Mouse (Mus musculus) hindbrain, embryonic 16.5 days (tissue): Measurements from ENCODE around the gene Dazap1. TPM values are rescaled to one million over a fixed set of nuclear protein-coding genes. Genes with fewer than 3 reads are reported as not detected.

Source experiments
- ATAC-seq: fragments of 200-750 bp; cut with Nextera tagmentation; 2 replicates; pipeline ENCODE4 v1.8.0; 2017; ENCODE audit warnings: moderate TSS enrichment, moderate library complexity
- H3K27ac ChIP-seq: fragments of 300-500 bp; sonication (generic); 2 replicates; pipeline ENCODE4 v1.5.1; 2014; ENCODE audit warnings: low read depth, mild to moderate bottlenecking, control low read depth, low read length, moderate library complexity
- H3K27me3 ChIP-seq: fragments of 300-500 bp; sonication (generic); replicated peaks from 2 replicates; pipeline ENCODE4 v1.6.1; 2014; ENCODE audit warnings: low read length; ENCODE audit not compliant: control insufficient read depth, insufficient read depth
- H3K36me3 ChIP-seq: fragments of 300-500 bp; sonication (generic); 2 replicates; pipeline ENCODE4 v1.6.1; 2014; ENCODE audit warnings: mild to moderate bottlenecking, low read length, moderate library complexity, mixed read lengths; ENCODE audit not compliant: control insufficient read depth, insufficient read depth
- H3K4me1 ChIP-seq: fragments of 300-500 bp; sonication (generic); 2 replicates; pipeline ENCODE4 v1.6.1; 2014; ENCODE audit warnings: low read depth, low read length; ENCODE audit not compliant: control insufficient read depth, insufficient read depth
- H3K4me2 ChIP-seq: fragments of 300-500 bp; sonication (generic); 2 replicates; pipeline ENCODE4 v1.6.1; 2014; ENCODE audit warnings: mild to moderate bottlenecking, low read length, control low read depth, moderate library complexity
- H3K4me3 ChIP-seq: fragments of 300-500 bp; sonication (generic); 2 replicates; pipeline ENCODE4 v1.5.1; 2014; ENCODE audit warnings: mild to moderate bottlenecking, low read length, control low read depth, moderate library complexity
- H3K9ac ChIP-seq: fragments of 300-500 bp; sonication (generic); 2 replicates; pipeline ENCODE4 v1.6.1; 2014; ENCODE audit warnings: low read depth, mild to moderate bottlenecking, control low read depth, low read length, moderate library complexity
- H3K9me3 ChIP-seq: fragments of 300-500 bp; sonication (generic); 2 replicates; pipeline ENCODE4 v1.6.1; 2014; ENCODE audit warnings: mild to moderate bottlenecking, low read length, moderate library complexity; ENCODE audit not compliant: control insufficient read depth
- WGBS: fragments of 180-500 bp; shearing (Covaris S2); extraction: QIAGEN DNeasy Blood & Tissue Kit; methylation state at CpG from one replicate; pipeline ENCODE4 v1.1.7; 2014; 5-methylcytosine and 5-hydroxymethylcytosine counted together
- polyA plus RNA-seq: library from polyadenylated mRNA; unstranded; fragments of >200 nt; fragmentation: Nextera tagmentation; extraction: Ambion mirVana; gene quantifications from 2 replicates; pipeline ENCODE4 v1.2.1, GENCODE M21; 2015

Gene Dazap1
- polyA plus RNA-seq, 1 experiment from 2014 or later: 38.5 TPM

- peak overlapping the region; percentile 92 for H3K4me2 ChIP-seq
- peaks cover 7% of the 10 kb centered on the region; the same call in 1 of the 2 replicates for H3K36me3 ChIP-seq
- no peaks in the 10 kb centered on the region for H3K27me3 ChIP-seq
- no peaks in the 10 kb centered on the region for H3K9me3 ChIP-seq
- 38% methylated on average over 15 of the region's 15 CpGs for WGBS
- H3K9ac ChIP-seq: peak overlapping the region; percentile 98
- peak overlapping the region; percentile 91 for H3K4me3 ChIP-seq
- H3K27ac ChIP-seq: peak overlapping the region; percentile 97
- H3K4me1 ChIP-seq: peaks cover 30% of the 10 kb centered on the region
- ATAC-seq: no peak
Measured at GRCm38 (mm10) chr10:80227877-80228775, 33.2 kb upstream of the Dazap1 start.

- H3K36me3 ChIP-seq: peaks cover 20% of the 10 kb centered on the region
- H3K4me3 ChIP-seq: no peak overlapping the region
- WGBS: 95% methylated on average over 13 of the region's 13 CpGs
- no peak overlapping the region for H3K27ac ChIP-seq
- peaks cover 10% of the 10 kb centered on the region for H3K4me1 ChIP-seq
- no peaks in the 10 kb centered on the region for H3K27me3 ChIP-seq
- H3K9ac ChIP-seq: no peak overlapping the region
- no peak overlapping the region for H3K4me2 ChIP-seq
- no peak for ATAC-seq
- no peaks in the 10 kb centered on the region for H3K9me3 ChIP-seq
Measured at GRCm38 (mm10) chr10:80236145-80236825, 25.0 kb upstream of the Dazap1 start.

- Histone ChIP-seq H3K4me2 (no peak overlapping the region), H3K4me1 (peaks cover 10% of the 10 kb centered on the region), H3K27ac (no peak overlapping the region), H3K27me3 (no peaks in the 10 kb centered on the region), H3K9ac (no peak overlapping the region), H3K36me3 (peaks cover 24% of the 10 kb centered on the region), H3K4me3 (no peak overlapping the region), H3K9me3 (no peaks in the 10 kb centered on the region)
- WGBS: 88% methylated on average over 4 of the region's 4 CpGs
- no peak for ATAC-seq
Measured at GRCm38 (mm10) chr10:80237020-80237419, 24.3 kb upstream of the Dazap1 start.

- no peak for ATAC-seq
- no peak overlapping the region for H3K4me3 ChIP-seq
- H3K9ac ChIP-seq: no peak overlapping the region
- H3K27me3 ChIP-seq: no peaks in the 10 kb centered on the region
- WGBS: 94% methylated on average over 3 of the region's 3 CpGs
- H3K4me2 ChIP-seq: no peak overlapping the region
- H3K4me1 ChIP-seq: peaks cover 2% of the 10 kb centered on the region
- H3K9me3 ChIP-seq: no peaks in the 10 kb centered on the region
- H3K36me3 ChIP-seq: peaks cover 26% of the 10 kb centered on the region
- no peak overlapping the region for H3K27ac ChIP-seq
Measured at GRCm38 (mm10) chr10:80238306-80238705, 23.0 kb upstream of the Dazap1 start.

GRCm38 (mm10) chr10:80239791-80240190 lies 21.5 kb upstream of the Dazap1 start:
- H3K4me2 ChIP-seq: no peak overlapping the region
- H3K27ac ChIP-seq: no peak overlapping the region
- H3K36me3 ChIP-seq: peaks cover 33% of the 10 kb centered on the region
- no peak overlapping the region for H3K4me3 ChIP-seq
- no peaks in the 10 kb centered on the region for H3K4me1 ChIP-seq
- 82% methylated on average over 6 of the region's 6 CpGs for WGBS
- no peaks in the 10 kb centered on the region for H3K9me3 ChIP-seq
- no peaks in the 10 kb centered on the region for H3K27me3 ChIP-seq
- H3K9ac ChIP-seq: no peak overlapping the region
- no peak for ATAC-seq

- Histone ChIP-seq H3K36me3 (peaks cover 26% of the 10 kb centered on the region), H3K27me3 (no peaks in the 10 kb centered on the region), H3K9me3 (no peaks in the 10 kb centered on the region), H3K4me3 (no peak overlapping the region), H3K9ac (no peak overlapping the region), H3K4me2 (no peak overlapping the region), H3K27ac (no peak overlapping the region), H3K4me1 (peaks cover 5% of the 10 kb centered on the region)
- ATAC-seq: no peak
- WGBS: 53% methylated on average over 9 of the region's 9 CpGs
Measured at GRCm38 (mm10) chr10:80242088-80242487, 19.2 kb upstream of the Dazap1 start.

GRCm38 (mm10) chr10:80242607-80243006 lies 18.7 kb upstream of the Dazap1 start:
- Histone ChIP-seq H3K9me3 (no peaks in the 10 kb centered on the region), H3K9ac (no peak overlapping the region), H3K27ac (no peak overlapping the region), H3K36me3 (peaks cover 26% of the 10 kb centered on the region), H3K27me3 (no peaks in the 10 kb centered on the region), H3K4me1 (peaks cover 5% of the 10 kb centered on the region), H3K4me3 (no peak overlapping the region), H3K4me2 (no peak overlapping the region)
- no peak for ATAC-seq
- 81% methylated on average over 3 of the region's 3 CpGs for WGBS

- H3K36me3 ChIP-seq: peaks cover 23% of the 10 kb centered on the region
- no peak for ATAC-seq
- H3K27me3 ChIP-seq: no peaks in the 10 kb centered on the region
- no peak overlapping the region for H3K27ac ChIP-seq
- no peak overlapping the region for H3K9ac ChIP-seq
- no peak overlapping the region for H3K4me3 ChIP-seq
- H3K9me3 ChIP-seq: no peaks in the 10 kb centered on the region
- H3K4me2 ChIP-seq: no peak overlapping the region
- 22% methylated on average over 5 of the region's 5 CpGs for WGBS
- H3K4me1 ChIP-seq: peaks cover 7% of the 10 kb centered on the region
Measured at GRCm38 (mm10) chr10:80244791-80245399, 16.4 kb upstream of the Dazap1 start.

- H3K27me3 ChIP-seq: no peaks in the 10 kb centered on the region
- H3K36me3 ChIP-seq: peaks cover 23% of the 10 kb centered on the region
- H3K4me3 ChIP-seq: no peak overlapping the region
- H3K27ac ChIP-seq: no peak overlapping the region
- peaks cover 14% of the 10 kb centered on the region for H3K4me1 ChIP-seq
- no peak overlapping the region for H3K4me2 ChIP-seq
- no peak for ATAC-seq
- H3K9ac ChIP-seq: peak overlapping the region; percentile 28; the same call in 1 of the 2 replicates
- WGBS: 7% methylated on average over 4 of the region's 4 CpGs
- H3K9me3 ChIP-seq: no peaks in the 10 kb centered on the region
Measured at GRCm38 (mm10) chr10:80245600-80245999, 15.7 kb upstream of the Dazap1 start.
